Mouse (Mus musculus) urinary bladder, adult 18-20 months (tissue): ENCODE measurements around the gene Ccdc86.
A peak's percentile ranks its signal among the peaks of the same experiment; 100 is the strongest.

Experiments
- DNase-seq, 2 experiments: peaks; one replicate each; pipeline ENCODE4 v3.0.0; 2022; ENCODE audit warnings: low spot score in 2 of 2, mixed read lengths in 2 of 2

Gene Ccdc86

GRCm38 (mm10) chr19:10949112-10949511 lies at the start of gene Ccdc86:
TSS of gene Ccdc86 (minus strand) at chr19:10949266.
- peak; percentile 87 to 92 for DNase-seq

- DNase-seq, result no peak
Observed at GRCm38 (mm10) chr19:10993150-10993549, 44.1 kb upstream of the Ccdc86 start, which contains the start of gene Ms4a15. TSS of gene Ms4a15 (minus strand) at chr19:10993250.

GRCm38 (mm10) chr19:10991911-10992310 lies 42.8 kb upstream of the Ccdc86 start:
- no peak for DNase-seq

- DNase-seq, result no peak
Observed at GRCm38 (mm10) chr19:10990751-10991150, 41.7 kb upstream of the Ccdc86 start.

GRCm38 (mm10) chr19:10988563-10988962 lies 39.5 kb upstream of the Ccdc86 start:
- DNase-seq, result no peak

DNA sequence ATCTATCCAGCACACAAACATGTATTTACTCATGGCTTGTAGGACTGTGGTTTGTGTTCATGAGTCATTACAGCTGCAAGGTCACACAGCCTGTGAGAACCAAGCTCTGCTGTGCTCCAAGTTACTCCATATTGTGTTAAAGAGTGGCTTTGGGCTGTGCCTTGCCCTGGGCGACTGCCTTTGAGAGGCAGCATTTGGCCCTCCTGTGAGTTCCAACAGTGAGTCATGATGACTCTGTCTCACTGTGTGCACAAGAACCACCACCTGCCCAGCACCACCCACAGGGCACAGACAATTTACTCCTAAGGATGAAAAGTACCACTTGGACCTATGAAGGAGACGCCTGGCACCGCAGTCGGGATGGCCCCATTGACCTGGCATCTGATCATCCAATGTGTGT lies 36.8 kb upstream of the Ccdc86 start:
- DNase-seq, result no peak

DNA sequence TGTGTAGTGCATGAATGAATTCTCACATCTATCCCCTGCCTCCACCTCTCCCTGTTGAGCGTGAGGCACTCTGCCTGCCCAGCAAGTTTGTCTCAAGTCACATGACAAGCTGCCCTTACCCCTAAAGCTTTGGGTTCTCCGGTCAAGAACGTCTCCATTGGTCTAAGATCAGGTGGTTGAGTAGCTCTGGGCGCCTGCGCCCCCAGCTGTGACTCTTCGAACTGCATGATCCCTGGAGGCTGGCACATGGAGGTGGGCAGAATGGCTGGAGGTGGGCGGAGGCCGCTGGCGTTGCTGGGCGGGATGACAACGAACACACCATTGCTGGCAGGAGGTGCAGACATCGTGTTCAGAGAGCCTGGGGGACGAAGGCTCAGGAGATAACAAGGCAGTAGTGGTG lies 35.5 kb upstream of the Ccdc86 start:
- no peak for DNase-seq

DNA sequence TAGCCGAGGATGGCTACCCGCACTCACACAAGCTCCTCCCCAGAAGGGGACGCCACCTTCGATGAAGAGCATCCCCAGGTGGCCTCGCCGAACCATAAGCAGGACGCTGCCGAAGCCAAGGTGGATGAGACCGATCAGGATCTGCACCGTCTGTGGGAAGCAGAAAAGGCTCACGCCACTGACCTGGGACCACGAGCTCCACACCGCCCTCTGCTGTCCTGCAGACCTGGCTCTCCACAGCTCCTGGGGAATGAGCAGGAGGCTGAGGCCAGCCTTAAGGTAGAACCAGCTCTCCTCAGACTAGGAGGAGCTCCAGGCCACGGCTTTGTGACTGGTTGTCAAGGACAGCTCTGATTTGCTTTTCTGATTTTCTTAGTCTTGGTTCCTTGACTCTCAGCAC lies 34.1 kb upstream of the Ccdc86 start:
- DNase-seq, result peak in 1 of 2 experiments; percentile 18

DNA sequence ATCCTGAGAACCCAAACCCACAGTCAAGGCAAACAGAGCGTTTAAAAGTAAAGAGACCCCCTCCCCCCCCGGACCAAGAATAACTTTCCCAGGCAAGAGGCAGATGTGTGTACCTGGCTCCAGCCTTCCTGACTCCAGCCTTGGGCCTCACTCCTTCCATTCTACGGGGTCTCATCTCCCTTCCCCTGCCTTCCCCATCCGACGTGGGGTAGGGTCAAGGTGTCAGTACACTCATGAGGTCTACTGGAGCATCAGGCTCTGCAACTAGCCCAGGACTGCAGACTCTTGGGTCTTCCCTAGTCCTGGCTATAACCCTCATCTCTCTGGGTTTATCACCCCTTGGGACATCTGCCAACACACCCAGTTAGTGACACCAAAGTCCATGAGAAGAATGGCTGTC lies 31.1 kb upstream of the Ccdc86 start:
- no peak for DNase-seq

- peak; percentile 44 to 60 for DNase-seq
Observed at GRCm38 (mm10) chr19:10979184-10980168, 30.4 kb upstream of the Ccdc86 start.

GRCm38 (mm10) chr19:10976318-10976717 lies 27.3 kb upstream of the Ccdc86 start:
- peak in 1 of 2 experiments; percentile 27 for DNase-seq

DNA sequence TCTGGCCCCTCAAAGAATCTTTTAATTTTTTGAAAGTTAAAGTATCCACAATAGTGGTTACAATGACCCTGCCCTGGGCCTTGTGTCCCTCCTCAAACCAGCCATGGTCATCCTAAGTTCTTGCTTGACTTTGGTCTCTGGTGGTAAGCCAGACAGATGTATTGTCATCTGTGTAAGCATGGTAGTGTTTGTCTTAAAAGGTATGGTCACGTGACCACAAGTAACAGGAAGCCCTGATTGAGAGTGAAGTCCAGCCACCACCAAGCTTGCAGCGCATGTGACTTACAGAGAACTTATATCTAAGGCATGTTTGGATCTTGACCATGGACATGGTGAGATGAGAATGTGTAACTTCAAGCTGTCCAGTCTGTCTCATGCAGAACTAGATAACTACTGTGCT lies 26.1 kb upstream of the Ccdc86 start:
- DNase-seq, result no peak

DNA sequence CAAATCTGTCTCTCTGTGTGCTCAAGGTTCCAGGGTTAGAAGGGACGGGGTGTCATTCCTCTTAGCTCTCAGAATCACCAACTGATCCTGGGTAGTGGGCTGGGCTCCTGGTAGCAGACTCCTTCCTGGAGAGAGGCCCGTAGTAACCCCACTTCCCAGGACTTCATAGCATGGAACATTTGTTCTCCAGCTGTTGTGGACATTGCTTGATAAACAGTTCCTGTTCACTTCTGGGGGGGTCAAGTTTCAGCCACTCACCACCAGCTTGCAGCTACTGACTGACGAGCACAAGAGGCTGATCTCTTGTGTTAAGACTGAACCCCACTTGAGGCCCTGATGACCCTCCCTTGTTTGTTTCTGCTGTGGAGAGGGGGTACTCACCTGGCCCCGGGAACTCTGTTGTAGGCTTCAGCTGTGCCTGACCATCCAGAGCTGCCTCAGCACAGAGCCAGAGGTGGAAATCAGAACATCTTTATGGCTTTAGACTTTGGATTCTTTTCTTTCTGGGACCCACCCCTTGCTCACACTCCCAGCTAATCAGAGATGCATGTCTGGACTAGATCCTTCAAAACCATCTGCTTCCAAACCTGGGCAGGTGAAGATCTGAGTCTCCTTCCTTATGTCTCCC lies 25.3 kb upstream of the Ccdc86 start, which contains the start of gene Ms4a10:
TSS of gene Ms4a10 (minus strand) at position 433 of the 628 bp plus-strand sequence.
- no peak for DNase-seq

DNA sequence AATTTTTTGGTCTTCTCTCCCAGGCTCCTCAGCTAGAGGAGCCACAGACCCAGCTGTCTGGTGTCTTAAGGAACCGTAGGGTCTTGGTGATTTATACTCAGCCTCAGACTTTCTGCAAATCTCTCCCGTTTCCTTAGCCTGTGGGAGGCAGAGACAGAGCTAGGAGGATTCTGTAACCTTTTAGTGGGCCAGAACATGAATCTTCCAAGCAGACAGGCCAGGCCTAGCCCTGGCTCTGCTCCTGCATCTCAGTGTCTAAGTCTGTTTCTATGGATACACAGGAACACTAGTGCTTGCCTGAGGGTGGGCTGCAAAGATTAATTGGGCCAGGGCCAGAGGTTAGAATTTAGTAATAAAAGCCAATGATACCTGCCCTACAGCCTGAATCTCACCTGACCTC lies 24.1 kb upstream of the Ccdc86 start:
- no peak for DNase-seq

DNA sequence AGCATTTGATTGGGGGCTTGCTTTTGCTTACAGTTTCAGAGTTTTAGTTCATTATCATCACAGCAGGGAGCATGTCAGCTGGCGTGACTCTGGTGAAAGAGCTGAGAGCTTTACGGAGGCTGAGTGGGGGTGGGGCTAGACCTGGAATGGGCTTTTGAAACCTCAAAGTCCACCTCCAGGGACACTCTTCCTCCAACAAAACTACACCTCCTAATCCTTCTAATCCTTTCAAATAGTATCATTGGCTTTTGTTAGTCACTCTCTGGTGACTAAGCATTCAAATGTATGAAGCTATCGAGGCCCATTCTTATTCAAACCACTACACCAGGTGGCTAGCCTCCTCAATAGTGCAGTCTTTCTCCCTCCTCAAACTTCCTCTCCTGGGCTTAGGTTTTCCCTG lies 23.6 kb upstream of the Ccdc86 start:
- no peak for DNase-seq

GRCm38 (mm10) chr19:10970457-10970856 lies 21.4 kb upstream of the Ccdc86 start:
- no peak for DNase-seq

- DNase-seq, result no peak
Observed at GRCm38 (mm10) chr19:10968578-10968977, 19.5 kb upstream of the Ccdc86 start.

DNA sequence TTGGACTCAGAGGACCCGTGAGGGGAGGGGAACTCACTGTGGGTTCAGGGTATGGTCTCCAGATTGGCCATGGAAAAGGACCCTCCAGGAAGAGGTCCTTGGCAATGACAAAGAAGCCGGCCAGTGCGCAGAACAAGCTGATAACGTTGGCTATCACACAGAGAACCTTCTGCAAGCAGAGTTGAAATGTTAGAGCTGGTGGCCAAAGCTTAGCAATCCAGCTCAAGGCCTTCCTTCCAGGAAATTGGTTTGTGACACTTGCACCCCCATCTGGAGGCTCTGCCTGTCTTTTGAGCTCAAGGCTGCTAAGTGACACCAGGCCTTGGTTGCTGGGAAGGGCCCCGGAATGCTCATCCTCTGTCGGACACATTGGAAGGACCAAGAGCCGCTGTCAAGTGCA lies 16.7 kb upstream of the Ccdc86 start:
- no peak for DNase-seq

GRCm38 (mm10) chr19:10959978-10960346 lies 10.9 kb upstream of the Ccdc86 start:
- DNase-seq, result no peak

DNA sequence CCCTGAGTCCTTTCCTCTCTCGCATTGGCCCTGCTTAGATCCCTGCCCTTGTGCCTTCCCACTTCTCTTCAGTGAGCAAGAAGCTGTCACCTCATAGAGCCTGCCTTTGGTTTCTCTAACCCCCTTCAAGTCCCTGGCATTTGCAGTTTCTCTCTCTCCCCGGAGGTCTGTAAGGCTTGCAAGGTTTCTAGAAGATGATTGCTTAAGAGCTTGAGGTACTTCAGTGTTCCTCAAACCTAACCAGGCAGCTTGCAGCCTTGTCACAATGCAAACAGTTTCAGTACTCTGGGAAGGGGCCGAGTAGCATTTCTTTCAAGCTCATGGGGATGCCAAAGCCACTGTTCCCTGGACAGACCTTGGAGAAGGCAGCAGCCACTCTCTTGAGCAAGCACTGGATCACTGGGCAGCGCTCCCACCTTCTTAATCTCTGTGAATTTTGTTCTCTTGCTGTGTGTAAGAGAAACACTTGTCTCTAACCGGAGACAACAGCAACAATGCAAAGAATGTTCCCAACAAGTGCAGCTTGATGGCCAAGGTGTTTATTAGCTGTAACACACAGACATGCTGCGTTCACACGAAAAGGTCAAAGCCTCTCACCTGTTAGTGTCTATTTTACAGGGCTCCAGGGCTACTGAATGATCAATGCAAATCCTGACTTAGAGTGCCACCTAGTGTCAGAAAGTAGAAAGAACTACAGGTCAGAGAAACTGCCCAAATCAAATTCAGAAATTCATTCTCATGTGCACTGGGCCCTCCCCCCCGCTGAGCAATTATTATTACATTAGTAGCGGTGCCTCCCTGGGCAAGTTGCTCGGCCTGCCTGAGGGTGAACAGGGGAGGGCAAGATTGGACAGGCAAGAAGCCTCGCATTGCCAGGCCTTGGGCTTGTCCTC lies 10.3 kb upstream of the Ccdc86 start:
- peak; percentile 28 to 53 for DNase-seq

DNA sequence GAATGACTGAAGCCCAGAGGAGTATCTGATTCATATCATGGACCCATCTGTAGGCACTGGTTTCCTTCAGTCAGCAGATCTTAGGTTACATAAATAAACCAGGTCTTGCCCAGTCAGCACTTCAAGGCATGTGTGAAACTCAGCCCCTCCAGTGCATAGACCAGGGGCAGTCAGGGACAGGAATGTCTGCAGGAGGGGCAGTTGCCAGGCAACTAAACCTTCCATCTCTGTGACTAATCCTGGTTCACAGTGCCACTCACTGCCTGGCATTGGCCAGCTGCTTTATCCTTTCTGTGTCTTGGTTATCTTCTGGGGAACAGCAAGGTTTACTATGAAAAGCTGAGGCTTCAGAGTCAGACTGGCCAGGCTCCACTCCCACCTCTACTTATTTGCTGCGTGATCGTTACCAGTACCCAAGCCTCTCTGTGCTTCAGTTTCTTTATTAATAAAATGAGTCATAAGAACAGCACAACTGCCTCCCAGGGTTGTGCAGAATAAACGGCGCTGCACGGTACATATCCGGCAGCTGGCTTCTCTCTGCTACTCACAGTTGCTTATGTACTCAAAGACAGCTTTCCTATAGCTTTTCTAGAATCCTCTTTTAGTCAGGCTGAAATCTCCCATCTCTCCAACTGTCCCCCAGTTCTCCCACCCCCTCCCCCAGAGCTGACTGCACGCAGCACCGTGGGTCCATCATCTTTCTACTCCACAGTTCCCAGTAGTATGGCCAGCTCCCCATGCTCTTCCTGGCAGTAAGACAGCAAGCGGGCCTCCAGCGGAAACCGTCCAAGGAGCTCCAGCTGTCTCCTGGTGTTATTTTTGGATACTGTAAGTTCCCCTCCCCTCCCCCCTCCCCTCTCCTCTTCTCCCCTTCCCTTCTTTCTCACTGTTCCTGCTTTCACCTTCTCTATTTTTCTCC lies 3.2 kb upstream of the Ccdc86 start:
- DNase-seq, result no peak
